Mouse (Mus musculus) frontal cortex, adult (tissue): Measurements from ENCODE around the gene Fpgs.
A peak's percentile ranks its signal among the peaks of the same experiment; 100 is the strongest.

Experiments
- ATAC-seq: cut with Nextera tagmentation; 2 replicates; pipeline ENCODE4 v1.9.2; 2017; ENCODE audit warnings: mild to moderate bottlenecking, moderate library complexity, mixed read lengths; ENCODE audit not compliant: low TSS enrichment

The Fpgs gene

GRCm38 (mm10) chr2:32700966-32701743, 2.8 kb downstream of the Fpgs start:
- ATAC-seq = no peak

GRCm38 (mm10) chr2:32699680-32700079, 4.3 kb downstream of the Fpgs start:
- no peak for ATAC-seq

- no peak for ATAC-seq
Measured at GRCm38 (mm10) chr2:32694691-32695090, 9.3 kb downstream of the Fpgs start.

DNA sequence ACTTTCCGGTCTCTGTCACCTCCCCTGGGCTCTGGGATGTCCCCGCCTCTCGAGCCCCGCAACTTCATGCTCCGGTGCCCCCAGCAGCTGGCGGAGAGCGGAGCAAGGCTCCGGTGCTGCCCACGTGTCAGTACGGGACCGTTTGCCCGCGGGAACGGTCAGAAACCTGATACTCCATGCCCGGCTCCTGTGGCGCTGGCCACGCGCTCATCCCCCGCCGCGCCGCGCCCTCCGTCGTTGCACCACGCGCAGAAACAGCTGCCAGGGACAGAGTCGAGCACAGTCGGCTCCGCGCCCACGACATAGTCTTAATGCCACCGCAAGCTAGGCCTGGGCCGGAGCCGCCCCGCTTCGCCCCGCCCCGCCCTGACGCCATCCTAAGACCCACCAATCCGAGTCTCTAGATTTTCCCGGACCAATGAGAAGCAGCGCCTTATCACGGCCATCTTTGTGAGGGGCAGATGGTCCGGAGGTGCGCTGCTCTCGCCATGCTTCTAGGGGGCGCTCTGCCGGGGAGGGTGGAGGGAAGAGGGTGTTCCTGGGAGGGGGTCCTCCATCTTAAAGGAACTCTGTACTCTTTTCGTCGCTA, 10.0 kb downstream of the Fpgs start:
- peak; percentile 97 for ATAC-seq

- no peak for ATAC-seq
Measured at GRCm38 (mm10) chr2:32693282-32693681, 10.7 kb downstream of the Fpgs start.

- no peak for ATAC-seq
Measured at GRCm38 (mm10) chr2:32692496-32692895, 11.4 kb downstream of the Fpgs start.

DNA sequence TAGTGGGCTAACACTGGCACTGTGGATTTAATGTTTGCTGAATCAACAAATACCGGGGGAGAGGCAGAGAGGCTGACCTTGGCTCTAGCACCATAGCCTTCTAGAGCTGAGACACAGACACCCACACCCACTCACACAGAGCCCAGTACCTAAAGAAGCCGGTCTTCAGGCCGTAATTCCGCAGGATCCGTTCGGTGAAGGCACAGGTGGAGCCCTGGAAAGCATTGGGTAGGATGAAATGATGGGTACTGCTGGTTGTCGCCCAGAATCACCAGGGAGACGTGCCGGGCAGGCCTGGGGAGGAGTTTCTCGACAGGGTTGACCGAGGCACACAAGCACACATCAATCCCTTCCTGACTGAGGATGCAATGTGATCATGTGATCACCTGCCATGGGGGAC, 12.9 kb downstream of the Fpgs start:
- no peak for ATAC-seq

DNA sequence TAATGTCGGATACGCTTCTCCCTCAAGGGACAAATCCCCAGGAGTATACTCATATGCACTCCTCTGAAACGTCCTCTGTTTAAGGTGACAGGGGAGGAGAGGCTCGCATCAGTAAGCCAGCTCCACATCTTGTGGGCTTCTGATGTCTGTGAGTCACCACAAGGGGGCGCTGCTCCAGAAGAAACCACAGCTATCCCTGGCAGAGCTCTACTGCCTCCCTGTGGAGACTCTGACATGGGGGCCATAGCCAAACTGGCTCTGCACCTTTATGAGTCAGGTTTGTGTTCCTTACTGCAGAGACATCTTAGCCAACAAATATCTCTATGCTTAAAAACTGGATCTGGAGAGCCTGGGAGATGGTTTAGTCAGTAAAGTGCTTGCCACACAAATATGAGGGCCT, 14.5 kb downstream of the Fpgs start:
- ATAC-seq = peak; percentile 57

GRCm38 (mm10) chr2:32687562-32687961, 16.4 kb downstream of the Fpgs start:
- ATAC-seq = no peak

DNA sequence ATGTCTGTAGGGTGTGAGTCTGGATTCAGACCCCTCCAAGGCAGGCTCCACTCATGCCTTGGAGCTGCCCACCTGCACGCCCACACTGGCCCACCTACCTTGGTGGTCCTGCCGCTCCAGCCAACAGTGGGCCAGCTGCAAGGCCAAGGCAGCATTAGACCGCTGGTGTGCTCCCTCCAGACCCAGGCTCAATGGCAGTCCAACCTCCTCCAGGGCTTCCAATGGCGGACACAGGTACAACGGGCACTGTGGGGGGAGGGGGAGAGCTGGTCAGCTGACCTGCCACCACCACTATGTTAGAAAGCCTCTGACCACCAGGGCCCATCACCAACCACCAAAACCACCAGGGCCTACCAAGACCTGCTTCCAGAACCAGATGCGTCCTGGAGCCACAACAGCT, 17.3 kb downstream of the Fpgs start:
- ATAC-seq = no peak

GRCm38 (mm10) chr2:32685807-32686206, 18.1 kb downstream of the Fpgs start:
- no peak for ATAC-seq

- ATAC-seq = no peak
Measured at GRCm38 (mm10) chr2:32684681-32685428, 19.1 kb downstream of the Fpgs start.

GRCm38 (mm10) chr2:32683701-32684100, 20.2 kb downstream of the Fpgs start:
- ATAC-seq = no peak

GRCm38 (mm10) chr2:32682721-32683417, 21.1 kb downstream of the Fpgs start:
- no peak for ATAC-seq

DNA sequence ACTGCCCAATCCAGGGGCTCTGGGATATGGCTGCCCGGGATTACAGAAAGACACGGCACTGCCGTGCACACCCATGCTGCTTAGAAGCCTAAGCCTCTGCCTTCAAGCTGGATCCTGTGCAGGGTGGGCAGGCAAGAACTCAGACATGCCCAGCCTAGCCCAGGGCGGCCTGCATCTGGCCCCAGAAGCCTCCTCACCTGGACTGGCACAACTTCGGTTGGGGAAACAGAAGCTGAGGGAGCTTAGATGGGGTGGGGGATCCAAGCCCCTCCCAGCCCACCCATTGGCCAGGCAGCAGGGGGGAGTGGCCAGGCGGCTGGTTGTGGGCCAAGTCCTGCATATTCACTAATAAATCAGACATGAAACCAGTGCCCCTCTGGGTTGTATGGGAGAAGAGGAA, 22.2 kb downstream of the Fpgs start:
- ATAC-seq = no peak

- no peak for ATAC-seq
Measured at GRCm38 (mm10) chr2:32680961-32681650, 22.8 kb downstream of the Fpgs start.

GRCm38 (mm10) chr2:32680051-32680451, 23.9 kb downstream of the Fpgs start:
- ATAC-seq = peak; percentile 92

- ATAC-seq = no peak
Measured at GRCm38 (mm10) chr2:32677683-32678082, 26.3 kb downstream of the Fpgs start.

- ATAC-seq = no peak
Measured at GRCm38 (mm10) chr2:32676821-32677220, 27.1 kb downstream of the Fpgs start.

- ATAC-seq = no peak
Measured at GRCm38 (mm10) chr2:32673176-32673917, 30.6 kb downstream of the Fpgs start.
